Mouse (Mus musculus): ENCODE results near the gene Smndc1. TPM values are rescaled to one million over a fixed set of nuclear protein-coding genes. Genes with fewer than 3 reads are reported as not detected.

Gene Smndc1
- polyA plus RNA-seq, 1 experiment from 2014 or later = 40.7 TPM

DNA sequence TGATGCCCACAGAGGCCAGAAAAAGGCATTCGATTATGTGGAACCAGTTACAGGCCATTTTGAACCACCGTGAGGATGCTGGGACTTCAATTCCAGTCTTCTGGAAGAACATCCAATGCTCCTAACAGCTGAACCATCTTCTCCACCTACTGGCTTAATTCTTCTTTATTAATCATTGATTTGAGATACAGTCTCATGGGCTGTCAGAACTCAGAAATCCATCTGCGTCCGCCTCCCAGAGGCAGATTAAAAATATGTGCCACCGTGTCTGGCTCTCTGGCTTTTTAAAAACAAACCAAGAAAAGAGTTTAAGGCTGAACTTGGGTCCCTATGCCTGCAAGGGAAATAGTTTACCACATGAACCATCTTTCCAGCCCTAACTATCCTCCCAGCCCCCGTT is 15.1 kb downstream of the Smndc1 start:
- Histone ChIP-seq H3K4me1 (no peaks in the 10 kb centered on the region), H3K36me3 (peaks cover 42% of the 10 kb centered on the region), H3K4me2 (replicated peaks) (no peak overlapping the region), H3K9me3 (no peaks in the 10 kb centered on the region), H3K27me3 (no peaks in the 10 kb centered on the region), H3K27ac (no peak overlapping the region), H3K9ac (no peak overlapping the region), H3K4me3 (no peak overlapping the region)
- no peak for ATAC-seq (ENCODE audit: insufficient number of reproducible peaks, insufficient read depth, low FRiP score, low TSS enrichment)
- WGBS = 91% methylated on average over 6 of the region's 6 CpGs

DNA sequence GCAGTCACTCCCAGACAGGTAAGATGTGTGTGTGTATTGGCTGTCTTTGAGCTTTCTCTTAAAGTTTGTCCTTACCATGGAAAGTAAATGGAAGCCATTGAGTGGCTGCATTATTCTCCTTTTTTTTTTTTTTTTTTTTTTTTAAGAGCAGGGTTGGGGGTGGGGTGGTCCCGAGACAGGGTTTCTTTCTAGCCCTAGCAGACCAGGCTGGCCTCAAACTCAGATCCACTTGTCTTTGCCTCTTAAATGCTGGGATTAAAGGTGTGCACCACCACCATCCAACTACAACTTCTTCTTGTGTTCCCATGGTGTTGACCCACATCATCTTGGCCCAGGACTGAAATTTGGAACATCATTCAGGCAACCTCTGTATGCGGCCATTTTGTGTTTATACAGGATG is 16.8 kb downstream of the Smndc1 start:
- WGBS = 82% methylated on average over 2 of the region's 2 CpGs
- Histone ChIP-seq H3K36me3 (peaks cover 33% of the 10 kb centered on the region), H3K4me3 (no peak overlapping the region), H3K9ac (no peak overlapping the region), H3K4me2 (replicated peaks) (no peak overlapping the region), H3K9me3 (no peaks in the 10 kb centered on the region), H3K4me1 (peaks cover 6% of the 10 kb centered on the region), H3K27ac (no peak overlapping the region), H3K27me3 (no peaks in the 10 kb centered on the region)
- no peak for ATAC-seq (ENCODE audit: insufficient number of reproducible peaks, insufficient read depth, low FRiP score, low TSS enrichment)

DNA sequence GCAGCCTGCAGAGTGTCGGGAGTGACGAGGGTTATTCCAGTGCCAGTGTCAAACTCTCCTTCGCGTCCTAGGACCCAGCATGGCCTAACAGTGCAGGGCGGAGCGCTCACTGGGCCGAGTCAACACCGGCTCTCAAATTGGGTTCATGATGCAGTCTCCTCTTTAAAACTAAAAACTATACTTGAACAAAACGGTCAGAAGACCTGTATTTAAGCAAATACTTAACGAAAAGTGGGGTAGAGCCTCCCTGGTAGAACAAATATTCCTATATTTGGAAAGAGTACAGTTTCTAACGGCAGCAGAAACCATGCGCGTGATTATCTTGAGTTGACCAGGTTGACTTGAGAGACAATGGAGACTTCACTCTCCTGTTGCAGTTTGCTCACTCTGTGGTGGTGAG is 18.7 kb downstream of the Smndc1 start, which contains the start of gene Gm10197:
TSS of gene Gm10197 (minus strand) at position 101 of the 400 bp plus-strand sequence.
- 91% methylated on average over 13 of the region's 13 CpGs for WGBS
- Histone ChIP-seq H3K4me2 (replicated peaks) (no peak within 1 kb of the TSS), H3K27me3 (no peaks in the 10 kb centered on the region), H3K9ac (no peak within 1 kb of the TSS), H3K36me3 (peaks cover 31% of the 10 kb centered on the region), H3K4me1 (peaks cover 6% of the 10 kb centered on the region), H3K27ac (no peak within 1 kb of the TSS), H3K4me3 (no peak within 1 kb of the TSS), H3K9me3 (no peaks in the 10 kb centered on the region)
- ATAC-seq (ENCODE audit: insufficient number of reproducible peaks, insufficient read depth, low FRiP score, low TSS enrichment) = no peak

GRCm38 (mm10) chr19:53370233-53370632 is 20.1 kb downstream of the Smndc1 start:
- no peak overlapping the region for H3K4me2 ChIP-seq (replicated peaks)
- no peak for ATAC-seq (ENCODE audit: insufficient number of reproducible peaks, insufficient read depth, low FRiP score, low TSS enrichment)
- no peak overlapping the region for H3K4me3 ChIP-seq
- H3K36me3 ChIP-seq = peaks cover 21% of the 10 kb centered on the region
- H3K27me3 ChIP-seq = no peaks in the 10 kb centered on the region
- H3K9me3 ChIP-seq = no peaks in the 10 kb centered on the region
- H3K27ac ChIP-seq = no peak overlapping the region
- H3K9ac ChIP-seq = no peak overlapping the region
- 81% methylated on average over 15 of the region's 15 CpGs for WGBS
- H3K4me1 ChIP-seq = peaks cover 15% of the 10 kb centered on the region

DNA sequence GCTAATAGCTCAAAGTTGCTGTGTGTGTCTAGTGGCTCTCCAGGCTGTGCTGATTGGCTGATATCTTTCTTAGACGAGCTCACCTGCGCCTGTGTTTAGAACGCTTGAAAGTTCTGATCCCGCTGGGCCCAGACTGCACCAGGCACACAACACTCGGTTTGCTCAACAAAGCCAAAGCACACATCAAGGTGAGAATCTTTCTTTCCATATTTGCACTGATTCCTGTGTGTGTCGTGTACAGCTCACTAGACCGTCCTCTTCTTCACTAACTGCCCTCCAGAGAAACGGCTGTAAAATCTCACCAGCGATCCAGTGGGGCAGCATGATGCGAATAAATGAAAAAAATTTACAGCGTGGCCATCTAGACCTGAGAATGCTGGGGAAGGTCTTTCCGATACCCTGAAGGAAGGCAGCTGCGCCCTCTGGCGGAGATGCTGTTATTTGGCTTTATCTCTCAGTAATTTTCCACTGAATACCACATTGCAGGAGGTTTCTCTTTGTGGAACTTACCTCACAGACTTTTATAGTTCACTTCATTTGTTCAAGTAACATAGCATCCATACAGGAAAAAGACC is 20.8 kb downstream of the Smndc1 start:
- H3K9ac ChIP-seq = no peak overlapping the region
- peaks cover 15% of the 10 kb centered on the region for H3K36me3 ChIP-seq
- H3K27me3 ChIP-seq = no peaks in the 10 kb centered on the region
- no peak overlapping the region for H3K27ac ChIP-seq
- WGBS = 35% methylated on average over 14 of the region's 14 CpGs
- H3K4me3 ChIP-seq = no peak overlapping the region
- 0 out of 2 replicates have a peak overlapping the region, but pooled peaks have one; percentile 3 for H3K4me2 ChIP-seq (replicated peaks)
- ATAC-seq (ENCODE audit: insufficient number of reproducible peaks, insufficient read depth, low FRiP score, low TSS enrichment) = no peak
- peaks cover 20% of the 10 kb centered on the region for H3K4me1 ChIP-seq
- H3K9me3 ChIP-seq = no peaks in the 10 kb centered on the region

GRCm38 (mm10) chr19:53366881-53367280 is 23.5 kb downstream of the Smndc1 start:
- Histone ChIP-seq H3K27me3 (no peaks in the 10 kb centered on the region), H3K36me3 (peaks cover 5% of the 10 kb centered on the region; the same call in 1 of the 2 replicates), H3K4me3 (no peak overlapping the region), H3K4me1 (peaks cover 25% of the 10 kb centered on the region), H3K4me2 (replicated peaks) (no peak overlapping the region), H3K9ac (no peak overlapping the region), H3K27ac (no peak overlapping the region), H3K9me3 (no peaks in the 10 kb centered on the region)
- no peak for ATAC-seq (ENCODE audit: insufficient number of reproducible peaks, insufficient read depth, low FRiP score, low TSS enrichment)
- WGBS = 90% methylated on average over 7 of the region's 7 CpGs

DNA sequence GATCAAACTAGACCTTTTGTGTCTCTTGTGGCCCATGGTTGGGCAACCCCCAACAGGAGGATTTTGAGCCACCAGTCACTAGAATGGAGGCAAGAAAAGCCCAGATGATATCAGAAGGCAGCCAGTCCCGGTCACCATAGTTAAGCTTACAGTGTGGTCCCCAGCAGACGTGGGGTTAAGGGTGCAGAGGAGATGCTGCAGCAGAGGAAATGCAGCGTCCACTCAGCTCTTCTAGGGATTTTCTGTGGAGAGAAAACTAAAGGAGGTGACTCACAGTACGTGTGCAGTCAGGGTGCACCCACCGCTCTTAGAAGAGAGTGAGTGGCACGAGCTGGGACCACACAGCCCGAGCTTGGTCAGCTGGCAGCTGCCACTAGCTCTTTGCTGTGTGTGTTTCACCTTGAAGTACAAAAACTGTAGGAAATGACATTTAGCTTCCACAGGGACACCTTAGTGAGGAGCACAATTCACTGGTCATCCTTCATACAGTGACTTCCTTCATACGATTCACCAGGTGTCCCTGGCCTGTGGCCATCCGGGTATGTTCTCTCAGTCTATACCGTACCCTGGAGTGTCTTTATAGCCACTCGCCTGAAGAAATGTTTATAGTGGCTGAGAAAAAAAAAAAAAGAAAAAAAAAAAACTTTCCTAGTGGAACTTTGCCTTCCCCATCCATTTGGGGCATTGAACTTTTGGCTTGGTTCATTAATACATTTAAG is 24.2 kb downstream of the Smndc1 start:
- H3K4me2 ChIP-seq (replicated peaks) = no peak overlapping the region
- no peak overlapping the region for H3K9ac ChIP-seq
- H3K4me1 ChIP-seq = peaks cover 25% of the 10 kb centered on the region
- no peaks in the 10 kb centered on the region for H3K9me3 ChIP-seq
- no peak overlapping the region for H3K27ac ChIP-seq
- 78% methylated on average over 11 of the region's 11 CpGs for WGBS
- no peaks in the 10 kb centered on the region for H3K27me3 ChIP-seq
- ATAC-seq (ENCODE audit: insufficient number of reproducible peaks, insufficient read depth, low FRiP score, low TSS enrichment) = no peak
- no peaks in the 10 kb centered on the region for H3K36me3 ChIP-seq
- no peak overlapping the region for H3K4me3 ChIP-seq

DNA sequence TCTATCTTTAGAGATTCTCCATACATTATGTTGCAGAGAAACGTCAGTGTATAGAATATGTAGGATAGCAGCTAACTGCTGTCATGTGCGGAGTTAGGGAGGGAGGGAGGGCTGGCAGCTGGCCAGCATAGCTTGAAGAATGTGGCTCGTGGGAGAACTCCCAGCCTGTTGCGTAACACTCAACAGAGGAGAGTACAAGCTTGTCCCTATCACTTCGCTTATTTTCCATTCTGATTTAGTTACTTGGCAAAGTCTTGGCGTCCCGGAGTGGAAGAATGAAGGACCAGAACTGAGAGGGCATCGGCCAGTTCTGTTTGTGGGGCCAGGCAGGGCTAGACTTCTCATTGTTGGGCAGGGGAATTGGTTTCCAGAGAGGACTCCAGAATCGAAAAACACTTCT is 25.4 kb downstream of the Smndc1 start:
- peaks cover 34% of the 10 kb centered on the region for H3K4me1 ChIP-seq
- WGBS = 33% methylated on average over 9 of the region's 9 CpGs
- no peak overlapping the region; the same call in 1 of the 2 replicates for H3K4me2 ChIP-seq (replicated peaks)
- ATAC-seq (ENCODE audit: insufficient number of reproducible peaks, insufficient read depth, low FRiP score, low TSS enrichment) = no peak
- H3K27ac ChIP-seq = peak overlapping the region; percentile 76
- no peak overlapping the region for H3K4me3 ChIP-seq
- no peak overlapping the region for H3K9ac ChIP-seq
- H3K36me3 ChIP-seq = no peaks in the 10 kb centered on the region
- H3K27me3 ChIP-seq = no peaks in the 10 kb centered on the region
- no peaks in the 10 kb centered on the region for H3K9me3 ChIP-seq

- Histone ChIP-seq H3K4me3 (no peak overlapping the region), H3K4me1 (peaks cover 36% of the 10 kb centered on the region), H3K27me3 (no peaks in the 10 kb centered on the region), H3K36me3 (no peaks in the 10 kb centered on the region), H3K9ac (no peak overlapping the region), H3K4me2 (replicated peaks) (no peak overlapping the region), H3K9me3 (no peaks in the 10 kb centered on the region), H3K27ac (no peak overlapping the region)
- ATAC-seq (ENCODE audit: insufficient number of reproducible peaks, insufficient read depth, low FRiP score, low TSS enrichment) = no peak
- 78% methylated on average over 2 of the region's 2 CpGs for WGBS
These were observed 25.8 kb downstream of the Smndc1 start for GRCm38 (mm10) chr19:53364551-53364950.

DNA sequence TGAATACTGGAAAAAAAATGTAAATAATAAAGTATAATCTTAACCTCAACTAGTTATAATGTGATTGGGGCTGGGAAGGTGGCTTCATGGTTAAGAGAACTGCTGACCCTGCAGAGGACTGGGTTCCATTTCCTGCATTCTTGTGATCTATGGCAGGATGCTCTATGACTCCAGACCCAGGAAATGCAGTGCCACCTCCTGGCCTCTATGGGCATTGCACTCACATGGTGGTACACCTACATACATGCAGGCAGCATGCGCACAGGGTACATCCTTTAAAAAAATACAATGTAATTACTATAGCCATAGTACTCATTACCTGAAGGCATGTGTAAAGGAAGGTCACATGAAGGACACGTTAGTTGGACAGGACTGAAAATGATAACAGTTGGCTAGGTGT is 27.4 kb downstream of the Smndc1 start:
- Histone ChIP-seq H3K27ac (no peak overlapping the region), H3K4me3 (no peak overlapping the region), H3K9ac (no peak overlapping the region), H3K36me3 (no peaks in the 10 kb centered on the region), H3K27me3 (no peaks in the 10 kb centered on the region), H3K9me3 (no peaks in the 10 kb centered on the region), H3K4me2 (replicated peaks) (no peak overlapping the region), H3K4me1 (peaks cover 37% of the 10 kb centered on the region)
- no peak for ATAC-seq (ENCODE audit: insufficient number of reproducible peaks, insufficient read depth, low FRiP score, low TSS enrichment)
- 48% methylated on average over 2 of the region's 2 CpGs for WGBS

DNA sequence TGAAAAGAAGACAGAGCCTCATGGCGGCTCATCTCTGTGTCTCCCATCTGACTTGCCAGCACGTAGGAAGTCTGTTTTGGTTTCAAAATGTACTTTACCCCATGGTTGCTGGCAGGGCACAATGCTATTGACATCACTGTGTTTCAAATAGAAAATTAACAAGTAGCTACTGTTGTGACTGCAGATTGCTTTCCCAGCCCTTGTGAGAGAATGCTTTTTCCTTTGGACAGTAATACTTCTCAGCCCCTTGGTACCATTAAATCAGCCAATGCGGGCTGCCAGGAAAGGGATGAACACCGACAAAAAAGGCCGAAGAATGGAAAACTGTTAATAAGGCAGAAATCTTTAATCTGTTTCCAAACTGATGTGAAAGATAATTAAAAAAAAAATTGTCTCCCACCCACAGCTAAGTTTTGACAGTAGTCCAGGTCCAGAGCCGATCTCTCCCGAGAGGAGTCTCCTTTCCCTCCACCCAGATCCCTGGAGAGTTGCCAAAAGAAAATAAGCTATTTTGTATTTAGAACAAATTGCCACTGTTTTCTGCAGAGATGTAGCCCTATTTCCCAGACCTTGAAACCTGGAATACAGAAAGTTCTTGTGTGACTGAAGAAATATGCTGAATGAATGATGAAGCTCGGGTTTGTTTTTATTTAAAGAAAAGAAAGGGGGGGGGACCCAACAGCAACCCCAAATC is 30.0 kb downstream of the Smndc1 start:
- WGBS = 71% methylated on average over 8 of the region's 8 CpGs
- H3K36me3 ChIP-seq = no peaks in the 10 kb centered on the region
- H3K27me3 ChIP-seq = no peaks in the 10 kb centered on the region
- no peak overlapping the region for H3K9ac ChIP-seq
- H3K4me2 ChIP-seq (replicated peaks) = no peak overlapping the region
- ATAC-seq (ENCODE audit: insufficient number of reproducible peaks, insufficient read depth, low FRiP score, low TSS enrichment) = no peak
- peaks cover 31% of the 10 kb centered on the region for H3K4me1 ChIP-seq
- no peak overlapping the region for H3K4me3 ChIP-seq
- peak overlapping the region; percentile 54; the same call in 1 of the 2 replicates for H3K27ac ChIP-seq
- H3K9me3 ChIP-seq = no peaks in the 10 kb centered on the region

All from embryonic facial prominence, embryonic 12.5 days (tissue).